Mouse (Mus musculus) limb, embryonic 14.5 days (tissue): Measurements from ENCODE around the gene Golga4. TPM values are rescaled to one million over a fixed set of nuclear protein-coding genes. Genes with fewer than 3 reads are reported as not detected.

Source experiments
- ATAC-seq: fragments of 200-750 bp; cut with Nextera tagmentation; 2 replicates; pipeline ENCODE4 v1.8.0; 2017; ENCODE audit warnings: low read depth, moderate number of reproducible peaks, moderate TSS enrichment; ENCODE audit not compliant: low FRiP score
- DNase-seq: peaks from one replicate; pipeline ENCODE4 v3.0.0-alpha.2; 2015; ENCODE audit warnings: low spot score
- H3K27ac ChIP-seq: fragments of 300-500 bp; sonication (generic); replicated peaks from 2 replicates; pipeline ENCODE4 v1.5.1; 2014; ENCODE audit warnings: low read depth, mild to moderate bottlenecking, low read length, moderate library complexity, mixed read lengths
- H3K27me3 ChIP-seq: fragments of 300-500 bp; sonication (generic); 2 replicates; pipeline ENCODE4 v1.6.1; 2014; ENCODE audit warnings: low read length, mixed read lengths; ENCODE audit not compliant: control insufficient read depth, insufficient read depth
- H3K36me3 ChIP-seq: fragments of 300-500 bp; sonication (generic); 2 replicates; pipeline ENCODE4 v1.6.1; 2014; ENCODE audit warnings: mild to moderate bottlenecking, low read length, moderate library complexity, mixed read lengths; ENCODE audit not compliant: control insufficient read depth, insufficient read depth
- H3K4me1 ChIP-seq: fragments of 300-500 bp; sonication (generic); 2 replicates; pipeline ENCODE4 v1.6.1; 2014; ENCODE audit warnings: antibody characterized with exemption, low read length, mixed read lengths; ENCODE audit not compliant: control insufficient read depth, insufficient read depth
- H3K4me2 ChIP-seq: fragments of 300-500 bp; sonication (generic); replicated peaks from 2 replicates; pipeline ENCODE4 v1.6.1; 2014; ENCODE audit warnings: low read depth, mild to moderate bottlenecking, low read length, moderate library complexity; ENCODE audit not compliant: severe bottlenecking
- H3K4me3 ChIP-seq: fragments of 300-500 bp; sonication (generic); replicated peaks from 2 replicates; pipeline ENCODE4 v1.5.1; 2014; ENCODE audit warnings: low read length
- H3K9ac ChIP-seq: fragments of 300-500 bp; sonication (generic); 2 replicates; pipeline ENCODE4 v1.6.1; 2014; ENCODE audit warnings: mild to moderate bottlenecking, low read depth, low read length, moderate library complexity; ENCODE audit not compliant: severe bottlenecking
- H3K9me3 ChIP-seq: fragments of 300-500 bp; sonication (generic); 2 replicates; pipeline ENCODE4 v1.6.1; 2016; ENCODE audit warnings: low read length; ENCODE audit not compliant: control insufficient read depth
- POLR2A ChIP-seq: fragments of 200-500 bp; IDR thresholded peaks from 2 replicates; pipeline ENCODE4 v1.8.0; 2012; ENCODE audit warnings: inconsistent platforms, mild to moderate bottlenecking, moderate library complexity, borderline replicate concordance; ENCODE audit not compliant: insufficient read depth, insufficient read length; ENCODE audit errors: extremely low read depth
- WGBS: fragments of 180-500 bp; shearing (Covaris S2); extraction: QIAGEN DNeasy Blood & Tissue Kit; methylation state at CpG from one replicate; pipeline ENCODE4 v1.1.7; 2014; 5-methylcytosine and 5-hydroxymethylcytosine counted together
- polyA plus RNA-seq, 2 experiments: library from polyadenylated mRNA; depleted of rRNA in 1 of 2; stranded (reverse) in 1 of 2; unstranded in 1 of 2; fragments of >200 nt; fragmentation: Nextera tagmentation in 1 of 2; extraction: Ambion mirVana in 1 of 2; gene quantifications; 2 replicates each; pipeline versions ENCODE4 v1.2.1 to v1.2.3; 2012 to 2014

The Golga4 gene
- polyA plus RNA-seq, 2 experiments: 47.2 to 54.5 TPM

DNA sequence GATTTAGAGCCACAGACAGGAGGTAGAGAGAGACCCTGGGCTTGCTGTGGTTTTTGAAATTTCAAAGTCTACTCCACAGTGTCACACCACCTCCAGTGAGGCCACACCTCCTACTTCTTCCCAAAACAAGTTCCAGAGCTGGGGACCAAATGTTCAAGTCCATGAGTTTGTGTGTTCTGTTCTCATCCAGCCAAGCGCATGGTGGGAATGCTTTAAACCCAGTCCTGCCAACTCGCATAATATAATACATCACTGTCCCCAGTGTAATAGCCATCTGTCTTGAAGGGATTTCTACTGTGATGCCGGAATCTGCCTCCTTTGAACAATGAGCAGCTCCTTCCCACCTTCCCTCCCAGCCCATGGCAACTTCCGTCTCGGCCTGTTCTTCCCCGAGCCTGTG is 63.3 kb downstream of the Golga4 start:
- TF ChIP-seq POLR2A: no peak
- WGBS: 89% methylated on average over 6 of the region's 6 CpGs
- H3K36me3 ChIP-seq: peaks cover 89% of the 10 kb centered on the region

DNA sequence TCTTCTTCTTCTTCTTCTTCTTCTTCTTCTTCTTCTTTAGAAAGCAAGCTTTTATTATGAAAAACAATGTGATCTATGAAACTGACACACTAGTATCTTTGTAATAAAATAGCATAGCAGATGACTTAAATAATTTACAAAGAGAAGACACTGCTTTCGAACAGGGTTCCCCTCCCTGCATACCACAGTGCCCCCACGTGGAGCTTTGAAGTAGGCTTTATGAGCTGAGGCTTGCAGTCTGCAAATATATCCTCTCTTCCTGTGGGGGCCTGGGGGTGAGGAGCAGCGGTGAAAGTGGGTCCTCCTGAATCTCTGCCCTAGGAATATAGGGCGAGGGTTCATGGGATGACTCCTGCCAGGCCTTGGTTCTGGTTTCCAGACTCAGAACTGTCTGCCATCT is 64.8 kb downstream of the Golga4 start:
- H3K36me3 ChIP-seq: peaks cover 87% of the 10 kb centered on the region
- no peak overlapping the region for H3K4me3 ChIP-seq
- H3K27ac ChIP-seq: no peak overlapping the region
- H3K27me3 ChIP-seq: no peaks in the 10 kb centered on the region
- H3K9ac ChIP-seq: no peak overlapping the region
- H3K9me3 ChIP-seq: no peaks in the 10 kb centered on the region
- no peak overlapping the region for H3K4me2 ChIP-seq
- no peaks in the 10 kb centered on the region for H3K4me1 ChIP-seq
- WGBS: 69% methylated on average over 4 of the region's 4 CpGs
- no peak for TF ChIP-seq POLR2A
- DNase-seq (no peak), ATAC-seq (no peak)

More for the DNA sequence above, 63.3 kb downstream of the Golga4 start:
- Histone ChIP-seq H3K4me1 (no peaks in the 10 kb centered on the region), H3K4me2 (no peak overlapping the region), H3K4me3 (no peak overlapping the region), H3K27ac (no peak overlapping the region), H3K27me3 (no peaks in the 10 kb centered on the region), H3K9ac (no peak overlapping the region), H3K9me3 (no peaks in the 10 kb centered on the region)
- no peak for ATAC-seq
- no peak for DNase-seq

DNA sequence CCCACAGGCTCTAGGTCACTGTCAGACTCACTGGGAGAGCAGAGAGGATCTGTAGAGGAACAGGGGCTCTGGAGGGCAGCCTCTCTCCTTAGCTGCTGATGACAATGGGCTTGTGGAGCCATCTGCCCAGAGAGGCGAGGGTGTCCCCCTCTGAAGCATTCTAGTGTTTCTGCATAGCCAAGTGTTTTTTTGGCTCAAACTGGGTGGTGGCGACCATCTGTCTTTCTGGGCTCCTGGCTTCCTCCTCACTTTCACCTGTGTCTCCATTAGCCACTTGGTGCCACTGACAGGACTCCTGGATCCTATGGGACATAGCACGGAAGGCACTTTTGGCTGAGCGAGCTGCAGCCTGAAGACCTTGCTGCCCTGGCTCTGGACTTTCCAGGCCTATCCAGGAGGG is 65.6 kb downstream of the Golga4 start:
- no peak overlapping the region for H3K27ac ChIP-seq
- 79% methylated on average over 4 of the region's 4 CpGs for WGBS
- H3K4me2 ChIP-seq: no peak overlapping the region
- H3K27me3 ChIP-seq: no peaks in the 10 kb centered on the region
- ATAC-seq (no peak), DNase-seq (no peak)
- no peaks in the 10 kb centered on the region for H3K9me3 ChIP-seq
- no peaks in the 10 kb centered on the region for H3K4me1 ChIP-seq
- no peak for TF ChIP-seq POLR2A
- H3K9ac ChIP-seq: no peak overlapping the region
- peaks cover 87% of the 10 kb centered on the region for H3K36me3 ChIP-seq
- H3K4me3 ChIP-seq: no peak overlapping the region

DNA sequence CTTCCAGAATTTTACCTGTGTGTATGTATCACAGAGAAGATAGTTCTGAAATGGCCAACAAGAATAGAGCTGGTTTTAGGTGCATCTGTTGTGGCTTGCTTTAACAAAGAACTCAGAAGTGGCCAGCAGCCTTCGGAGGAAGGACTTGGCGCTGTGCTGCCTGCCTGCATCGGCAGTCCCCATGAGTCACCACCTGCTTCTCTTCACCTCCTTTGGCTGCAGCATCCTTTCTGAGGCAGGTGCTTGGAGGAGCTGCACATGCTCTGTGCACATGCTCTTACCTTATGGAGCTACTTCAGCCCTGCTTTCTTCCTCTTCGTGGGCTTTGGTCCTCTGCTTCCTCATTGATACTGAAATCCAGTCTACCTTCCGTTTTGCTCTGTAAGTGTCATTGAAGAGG is 68.8 kb downstream of the Golga4 start:
- DNase-seq (no peak), ATAC-seq (no peak)
- Histone ChIP-seq H3K36me3 (peaks cover 85% of the 10 kb centered on the region), H3K9ac (no peak overlapping the region), H3K4me2 (no peak overlapping the region), H3K27me3 (no peaks in the 10 kb centered on the region), H3K9me3 (no peaks in the 10 kb centered on the region), H3K27ac (no peak overlapping the region), H3K4me1 (no peaks in the 10 kb centered on the region), H3K4me3 (no peak overlapping the region)
- TF ChIP-seq POLR2A: no peak
- WGBS: 95% methylated on average over 5 of the region's 5 CpGs

DNA sequence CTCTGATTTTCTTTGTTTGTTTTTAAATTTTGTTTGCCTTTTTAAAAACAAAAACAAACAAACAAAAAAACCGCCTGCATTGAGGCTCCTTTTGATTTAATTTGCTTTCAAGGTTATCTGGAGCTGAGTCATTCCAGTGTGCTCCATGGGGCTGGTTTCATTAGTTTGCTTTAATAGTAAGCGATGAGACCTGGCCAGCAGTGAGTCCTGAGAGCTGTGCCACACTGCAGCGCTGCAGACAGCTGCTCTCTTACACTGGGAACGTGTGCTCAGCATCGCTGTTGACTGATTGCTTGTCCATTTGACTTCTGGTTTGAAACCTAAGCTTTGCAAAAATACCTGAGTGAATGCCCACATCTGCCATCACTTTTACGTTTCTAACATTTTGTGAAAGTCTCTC is 74.3 kb downstream of the Golga4 start:
- Histone ChIP-seq H3K4me2 (no peak overlapping the region), H3K9ac (no peak overlapping the region), H3K9me3 (no peaks in the 10 kb centered on the region), H3K4me1 (no peaks in the 10 kb centered on the region), H3K36me3 (peaks cover 63% of the 10 kb centered on the region), H3K27ac (no peak overlapping the region), H3K4me3 (no peak overlapping the region), H3K27me3 (no peaks in the 10 kb centered on the region)
- TF ChIP-seq POLR2A: no peak
- WGBS: 62% methylated on average over 6 of the region's 6 CpGs
- ATAC-seq: no peak
- no peak for DNase-seq

DNA sequence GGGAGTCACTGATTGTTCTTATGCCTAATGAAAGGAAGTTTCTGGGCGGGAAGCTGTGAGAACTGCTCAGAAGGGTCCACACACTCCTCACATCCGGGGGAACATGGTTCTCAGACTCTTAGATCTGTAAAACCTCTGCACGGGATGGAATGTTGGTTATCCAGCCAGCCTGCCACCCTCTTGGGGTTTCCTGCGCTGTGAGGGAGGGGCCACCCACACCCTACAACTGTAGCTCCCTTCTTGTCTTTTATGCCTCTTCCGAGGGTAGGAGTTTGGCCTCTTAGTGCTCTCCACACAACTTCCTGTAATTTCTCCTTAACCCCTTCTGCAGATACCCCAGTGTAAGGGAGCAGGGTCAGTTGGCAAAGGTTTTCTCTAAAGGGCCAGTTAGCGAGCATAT is 76.7 kb downstream of the Golga4 start:
- no peaks in the 10 kb centered on the region for H3K9me3 ChIP-seq
- H3K36me3 ChIP-seq: peaks cover 44% of the 10 kb centered on the region
- 51% methylated on average over 6 of the region's 6 CpGs for WGBS
- no peaks in the 10 kb centered on the region for H3K4me1 ChIP-seq
- no peak overlapping the region for H3K4me2 ChIP-seq
- no peak overlapping the region for H3K4me3 ChIP-seq
- H3K27ac ChIP-seq: no peak overlapping the region
- H3K9ac ChIP-seq: no peak overlapping the region
- TF ChIP-seq POLR2A: no peak
- H3K27me3 ChIP-seq: no peaks in the 10 kb centered on the region
- no peak for ATAC-seq
- DNase-seq: no peak
